Mouse (Mus musculus): Measurements from ENCODE around the gene Zranb2. TPM values are rescaled to one million over a fixed set of nuclear protein-coding genes. Genes with fewer than 3 reads are reported as not detected.

Zranb2 gene
- total RNA-seq (2021): 100 to 1,000 TPM; 137 to 143 TPM
- long read RNA-seq, experiment 1, transcript Zranb2-203 (10 exons, 2,924 nt): major isoform, 105 of 182 reads
- long read RNA-seq, experiment 1, partial matches to known transcripts: 18 of 182 reads
- long read RNA-seq, experiment 1, other reads (novel, unspliced or antisense): 58 of 182 reads
- long read RNA-seq, experiment 2, transcript Zranb2-202 (11 exons, 2,737 nt): minor isoform, 5 of 208 reads
- long read RNA-seq, experiment 2, transcript Zranb2-203 (10 exons, 2,924 nt): major isoform, 122 of 208 reads
- long read RNA-seq, experiment 2, partial matches to known transcripts: 19 of 208 reads
- long read RNA-seq, experiment 2, other reads (novel, unspliced or antisense): 62 of 208 reads

DNA sequence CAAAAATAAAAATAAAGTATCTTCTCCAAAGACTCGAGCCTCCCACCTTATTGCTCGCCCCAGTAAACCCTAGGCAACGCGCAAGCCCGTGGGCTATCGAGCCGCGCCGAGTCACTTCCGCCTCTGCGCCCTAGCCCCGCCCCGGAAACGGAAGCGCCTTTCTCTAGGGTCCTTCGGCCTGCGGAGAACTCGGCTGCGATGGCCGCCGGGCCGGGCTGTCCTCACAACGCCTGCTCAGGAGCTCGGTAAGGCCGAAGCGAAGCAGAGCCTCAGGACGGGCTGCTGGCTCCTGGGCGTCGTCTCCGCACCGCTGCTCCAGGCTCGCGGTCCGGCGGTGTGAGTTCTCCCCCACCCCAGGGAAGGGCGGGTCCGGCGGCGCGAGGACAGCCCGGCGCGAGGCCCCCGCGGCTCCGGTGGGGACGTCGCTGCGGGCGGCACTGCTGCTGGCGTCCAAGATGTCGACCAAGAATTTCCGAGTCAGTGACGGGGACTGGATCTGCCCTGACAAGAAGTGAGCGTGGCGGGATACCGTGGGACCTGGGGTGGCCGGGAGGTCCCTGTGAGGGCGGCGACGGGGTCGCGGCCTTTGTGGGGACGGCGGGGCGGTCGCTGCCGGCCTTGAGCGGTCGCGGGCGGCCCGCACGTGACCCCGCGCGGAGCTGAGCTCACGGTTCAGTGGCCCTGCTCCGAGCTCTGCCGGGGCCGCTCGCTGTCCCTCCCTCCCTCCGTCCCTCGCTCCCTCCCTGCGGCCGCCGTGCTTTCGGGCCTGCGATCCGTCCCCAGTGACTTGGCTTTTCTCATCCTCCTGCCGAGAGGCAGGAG, at the start of gene Zranb2:
TSS of gene Zranb2 (plus strand) at position 197 of the 822 bp plus-strand sequence.
- H3K4me3 ChIP-seq: peak within 1 kb of the TSS; percentile 86
- DNase-seq (ENCODE audit: low spot score in 2 of 2): peak; percentile 92 to 96
- TF ChIP-seq CTCF (conservative IDR thresholded peaks at IDR 0.05): no peak
- peak within 1 kb of the TSS; percentile 99 for H3K27ac ChIP-seq

DNA sequence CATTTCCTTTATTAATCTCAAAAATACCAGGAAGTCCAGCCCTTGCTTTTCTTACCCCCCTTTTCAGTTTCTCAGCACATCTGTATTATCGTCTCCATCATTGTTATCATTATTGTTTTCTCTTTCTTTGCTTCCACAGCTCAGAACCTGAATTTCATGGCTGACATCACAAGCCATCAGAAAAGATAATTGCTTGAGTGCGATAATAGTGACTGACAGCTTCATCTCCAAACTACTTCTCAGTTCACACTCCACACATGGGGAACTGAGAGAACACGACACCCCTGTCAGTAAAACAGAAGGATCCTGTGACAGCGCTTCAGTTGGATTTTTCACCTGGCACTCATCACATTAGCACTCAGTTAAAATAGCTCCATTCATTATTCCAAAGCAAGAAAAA, 41.9 kb upstream of the Zranb2 start:
- no peak overlapping the region for H3K27ac ChIP-seq
- TF ChIP-seq CTCF (conservative IDR thresholded peaks at IDR 0.05): no peak
- DNase-seq (ENCODE audit: low spot score in 2 of 2): no peak
- no peak overlapping the region for H3K4me3 ChIP-seq

DNA sequence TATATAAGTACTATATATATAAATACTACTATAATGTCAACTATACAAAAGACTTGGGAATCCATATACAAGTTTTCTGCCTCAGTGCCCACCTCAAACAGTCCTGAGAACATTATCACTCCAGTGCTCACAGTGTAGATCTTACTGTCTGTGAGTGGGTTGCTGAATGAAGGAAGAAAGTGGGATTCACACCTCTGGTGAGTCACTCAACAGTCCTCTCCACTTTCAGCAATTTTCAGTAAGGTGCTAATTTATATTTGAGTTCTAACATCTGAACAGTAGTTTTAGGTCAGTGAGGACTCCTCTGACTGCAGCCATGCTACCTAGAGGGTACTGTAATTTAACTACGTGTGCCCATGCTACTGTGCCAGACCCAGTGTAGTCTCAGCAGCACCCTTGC, 31.7 kb upstream of the Zranb2 start:
- Histone ChIP-seq H3K4me3 (no peak overlapping the region), H3K27ac (no peak overlapping the region)
- no peak for DNase-seq (ENCODE audit: low spot score in 2 of 2)
- no peak for TF ChIP-seq CTCF (conservative IDR thresholded peaks at IDR 0.05)

- TF ChIP-seq CTCF (conservative IDR thresholded peaks at IDR 0.05): no peak
- H3K27ac ChIP-seq: no peak overlapping the region
- H3K4me3 ChIP-seq: no peak overlapping the region
- DNase-seq (ENCODE audit: low spot score in 2 of 2): no peak
These were observed 19.7 kb upstream of the Zranb2 start for GRCm38 (mm10) chr3:157514116-157514796.

DNA sequence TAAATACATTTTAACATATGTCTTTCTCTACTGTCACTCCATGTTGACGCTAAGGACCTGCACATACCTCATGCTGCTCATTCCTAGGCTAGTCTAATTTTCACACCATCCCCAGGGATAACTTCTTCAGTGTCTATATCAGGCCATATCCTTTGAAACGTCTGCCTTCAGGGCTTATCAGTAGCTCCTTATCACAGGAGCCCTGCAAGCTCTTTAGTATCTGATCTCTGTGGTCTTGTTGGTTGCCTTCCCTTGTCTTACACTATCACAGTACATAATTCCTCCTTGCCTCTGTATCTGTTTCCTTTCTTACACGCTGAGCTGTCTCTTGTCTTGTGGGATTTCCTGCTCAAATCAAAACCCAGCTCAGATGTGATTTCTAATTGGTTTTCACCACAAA, 17.5 kb upstream of the Zranb2 start:
- TF ChIP-seq CTCF (conservative IDR thresholded peaks at IDR 0.05): no peak
- Histone ChIP-seq H3K4me3 (no peak overlapping the region), H3K27ac (no peak overlapping the region)
- no peak for DNase-seq (ENCODE audit: low spot score in 2 of 2)

DNA sequence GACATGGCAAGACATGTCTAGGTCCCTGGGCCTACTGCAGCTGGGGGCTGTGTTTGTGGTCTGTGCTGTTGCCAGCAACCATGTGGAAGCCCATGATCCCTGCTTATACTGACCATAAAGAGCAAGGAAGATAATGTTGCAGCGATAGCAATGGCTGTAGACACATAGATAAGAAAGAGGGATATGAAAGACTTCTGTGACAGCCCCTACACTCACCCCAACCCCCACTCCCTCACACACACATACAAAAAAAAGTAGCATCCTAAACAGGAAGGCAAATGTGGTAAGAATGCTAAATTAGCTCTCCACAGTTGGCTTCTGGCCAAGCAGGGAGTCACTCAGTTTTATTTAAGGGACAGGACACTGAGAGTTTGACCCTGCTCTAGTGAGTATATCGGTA, 16.0 kb upstream of the Zranb2 start:
- DNase-seq (ENCODE audit: low spot score in 2 of 2): no peak
- TF ChIP-seq CTCF (conservative IDR thresholded peaks at IDR 0.05): no peak
- no peak overlapping the region for H3K4me3 ChIP-seq
- H3K27ac ChIP-seq: no peak overlapping the region

DNA sequence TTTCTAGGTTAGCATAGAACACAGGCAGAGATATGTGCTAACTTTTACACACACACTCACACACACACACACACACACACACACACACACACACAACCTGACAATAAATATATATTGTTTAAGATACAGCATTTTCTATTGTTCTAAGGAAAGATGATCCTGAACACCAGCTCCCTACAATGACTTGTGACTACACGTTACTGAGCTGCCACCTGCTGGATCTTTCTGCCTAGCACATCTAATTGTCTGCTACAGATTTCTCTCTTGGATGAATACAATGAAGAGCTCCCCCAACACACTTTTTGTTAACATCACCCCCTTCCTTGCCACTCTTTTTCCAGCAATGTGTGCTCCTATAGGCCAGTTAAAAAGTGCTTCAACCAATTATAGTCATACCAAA, 13.5 kb upstream of the Zranb2 start:
- no peak overlapping the region for H3K27ac ChIP-seq
- no peak overlapping the region for H3K4me3 ChIP-seq
- TF ChIP-seq CTCF (conservative IDR thresholded peaks at IDR 0.05): peak; percentile 78
- peak; percentile 61 to 69 for DNase-seq (ENCODE audit: low spot score in 2 of 2)

DNA sequence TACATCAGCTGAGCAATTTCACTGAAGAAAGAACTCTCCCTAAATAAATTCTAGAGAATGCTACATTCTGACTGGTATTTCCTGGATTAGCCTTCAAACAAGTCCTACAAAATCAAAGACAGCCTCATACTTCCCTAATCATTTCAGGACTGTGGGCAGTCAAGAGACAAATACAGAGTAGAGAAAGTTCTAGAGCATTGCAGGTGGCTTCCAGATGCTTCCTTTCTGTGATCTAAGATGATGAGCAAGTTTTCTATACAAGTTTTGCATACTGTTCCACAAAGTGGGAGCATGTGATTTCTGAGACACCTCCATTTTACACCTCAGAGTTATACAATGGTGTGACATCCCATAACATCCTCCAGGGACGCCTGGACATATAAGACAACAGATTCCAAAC, 10.1 kb upstream of the Zranb2 start:
- no peak for TF ChIP-seq CTCF (conservative IDR thresholded peaks at IDR 0.05)
- H3K27ac ChIP-seq: no peak overlapping the region
- H3K4me3 ChIP-seq: no peak overlapping the region
- DNase-seq (ENCODE audit: low spot score in 2 of 2): no peak

DNA sequence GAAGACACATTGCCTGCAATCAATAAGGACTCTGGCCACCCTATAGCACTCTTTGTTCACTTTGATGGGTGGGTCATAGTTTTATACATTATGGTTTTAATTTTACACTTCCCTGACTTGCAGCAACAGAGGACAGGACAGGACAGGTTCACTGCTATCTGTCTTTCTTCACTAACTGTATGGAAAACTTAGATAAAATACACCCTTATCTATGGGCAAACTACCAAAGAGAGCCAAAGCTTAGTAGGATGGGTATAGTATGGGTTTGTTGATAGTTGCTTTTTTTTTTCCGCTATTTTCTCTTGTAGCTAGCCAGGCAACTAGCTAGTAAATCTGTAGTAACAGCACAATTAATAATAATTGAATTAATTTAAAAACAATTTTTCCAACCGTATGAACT, 2.4 kb upstream of the Zranb2 start:
- no peak overlapping the region for H3K4me3 ChIP-seq
- TF ChIP-seq CTCF (conservative IDR thresholded peaks at IDR 0.05): no peak
- no peak overlapping the region for H3K27ac ChIP-seq
- no peak for DNase-seq (ENCODE audit: low spot score in 2 of 2)

- Histone ChIP-seq H3K4me3 (peak overlapping the region; percentile 86), H3K27ac (peak overlapping the region; percentile 99)
- TF ChIP-seq CTCF (conservative IDR thresholded peaks at IDR 0.05): no peak
- DNase-seq (ENCODE audit: low spot score in 2 of 2): peak in 1 of 2 experiments; percentile 5
These were observed 941 bp downstream of the Zranb2 start for GRCm38 (mm10) chr3:157534786-157535415.

GRCm38 (mm10) chr3:157549323-157549722, 15.4 kb downstream of the Zranb2 start:
- no peak overlapping the region for H3K4me3 ChIP-seq
- no peak for DNase-seq (ENCODE audit: low spot score in 2 of 2)
- TF ChIP-seq CTCF (conservative IDR thresholded peaks at IDR 0.05): no peak
- H3K27ac ChIP-seq: no peak overlapping the region

DNA sequence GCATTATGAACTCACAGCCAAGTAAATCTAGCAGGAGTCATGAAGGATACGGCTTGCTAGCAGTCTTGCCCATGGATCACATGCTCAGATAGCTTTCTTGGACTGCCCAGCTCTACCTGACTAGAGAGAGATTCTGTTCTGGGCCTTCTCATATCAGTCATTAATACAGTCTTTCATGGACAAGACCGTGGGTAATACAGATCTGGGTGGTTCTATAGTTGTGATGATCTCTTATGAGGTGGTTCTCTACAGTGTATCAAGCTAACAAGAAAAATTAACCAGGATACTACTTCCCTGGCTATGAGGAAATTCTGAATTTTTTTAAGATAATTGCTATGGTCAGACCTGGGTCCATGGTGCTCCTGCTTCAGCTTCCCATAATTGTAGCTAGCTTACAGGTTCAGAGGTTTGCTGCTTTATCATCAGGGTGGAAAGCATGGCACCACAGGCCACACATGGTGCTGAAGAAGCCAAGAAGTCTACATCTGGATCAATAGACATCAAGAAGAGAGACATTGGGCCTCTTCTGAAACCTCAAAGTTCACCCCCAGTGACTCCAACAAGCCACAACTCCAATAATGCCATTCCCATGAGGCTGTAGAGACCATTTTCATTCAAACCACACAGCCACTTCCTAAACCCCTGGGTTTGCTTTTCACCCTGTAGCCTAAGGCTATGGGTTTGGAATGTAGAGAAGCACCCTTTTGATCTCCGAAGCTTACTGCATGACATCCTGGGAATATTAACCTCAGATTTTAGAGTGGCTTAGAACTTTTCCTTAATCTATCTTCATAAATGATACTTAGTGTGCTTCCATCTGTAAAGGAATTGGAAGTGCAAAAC, 16.0 kb downstream of the Zranb2 start:
- no peak overlapping the region for H3K27ac ChIP-seq
- no peak for DNase-seq (ENCODE audit: low spot score in 2 of 2)
- no peak overlapping the region for H3K4me3 ChIP-seq
- TF ChIP-seq CTCF (conservative IDR thresholded peaks at IDR 0.05): no peak
